Mouse (Mus musculus): ENCODE results near the gene Sbpl.

Gene Sbpl

DNA sequence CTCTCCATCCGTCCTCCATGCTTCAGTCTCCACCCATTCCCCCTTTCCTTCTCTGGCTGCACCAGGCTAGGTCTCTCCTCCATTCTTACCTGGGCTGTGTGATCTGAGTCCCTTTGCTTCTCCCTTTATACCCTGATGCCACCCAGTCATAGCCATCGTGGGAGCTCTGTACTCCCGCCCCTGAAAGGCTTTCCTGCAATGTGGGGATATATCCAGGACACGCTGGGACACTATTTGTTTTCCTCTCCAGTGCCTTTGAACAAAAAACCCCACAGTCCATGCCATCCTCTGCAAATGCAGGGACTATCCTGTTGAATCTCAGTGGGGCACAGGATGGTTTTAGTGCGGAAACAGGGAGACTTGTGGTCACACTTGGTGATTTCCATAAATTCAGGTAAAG lies at the start of gene Sbpl:
TSS of gene Sbpl (minus strand) at position 101 of the 400 bp plus-strand sequence.
- DNase-seq = no peak

DNA sequence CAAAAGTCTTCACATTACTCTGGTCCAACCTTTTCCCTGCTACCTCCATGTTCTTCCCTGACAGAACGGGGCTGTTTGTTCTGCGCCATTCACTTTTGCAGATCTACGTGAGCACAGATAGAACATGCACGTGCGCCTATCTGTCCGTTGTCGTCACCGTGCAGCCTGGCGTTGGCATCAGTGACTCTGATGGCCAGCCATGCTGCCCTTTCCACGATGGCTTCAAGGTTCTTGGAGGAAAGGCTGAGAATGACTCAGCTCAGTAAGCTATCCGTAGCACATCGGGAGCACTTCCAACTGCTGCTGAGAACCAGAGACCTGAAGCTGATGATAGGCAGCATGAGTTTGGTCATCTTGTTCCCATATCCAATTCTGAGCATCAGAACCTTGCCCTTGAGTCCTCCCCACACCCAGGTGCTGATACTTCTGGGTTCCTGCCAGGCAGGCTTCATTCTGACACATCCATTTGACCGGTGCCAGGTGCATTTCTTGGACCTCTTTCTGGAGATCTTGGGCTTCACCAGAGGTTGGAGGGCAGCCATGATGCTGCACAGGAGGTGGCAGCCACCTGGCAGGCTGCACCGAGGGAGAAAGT lies 49.1 kb upstream of the Sbpl start:
- no peak for DNase-seq

DNA sequence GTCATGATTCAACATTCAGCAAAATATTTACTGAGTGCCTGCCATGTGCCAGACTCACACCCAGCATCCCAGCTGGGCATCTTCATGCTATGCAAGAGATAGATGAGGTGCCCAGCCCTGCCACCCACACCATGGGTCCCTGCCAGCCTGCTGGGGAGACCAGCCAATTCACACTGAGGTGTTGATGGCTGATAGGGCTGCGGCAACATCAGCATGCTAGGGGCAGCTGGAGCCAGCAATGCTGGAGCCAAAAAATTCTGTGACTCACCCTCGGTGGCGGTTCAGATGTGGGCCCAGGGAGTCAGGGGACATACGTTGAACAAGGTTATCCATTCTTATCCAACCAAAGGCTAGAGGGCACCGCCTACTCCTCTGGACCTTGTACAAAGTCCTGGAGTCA lies 45.3 kb upstream of the Sbpl start:
- no peak for DNase-seq

DNA sequence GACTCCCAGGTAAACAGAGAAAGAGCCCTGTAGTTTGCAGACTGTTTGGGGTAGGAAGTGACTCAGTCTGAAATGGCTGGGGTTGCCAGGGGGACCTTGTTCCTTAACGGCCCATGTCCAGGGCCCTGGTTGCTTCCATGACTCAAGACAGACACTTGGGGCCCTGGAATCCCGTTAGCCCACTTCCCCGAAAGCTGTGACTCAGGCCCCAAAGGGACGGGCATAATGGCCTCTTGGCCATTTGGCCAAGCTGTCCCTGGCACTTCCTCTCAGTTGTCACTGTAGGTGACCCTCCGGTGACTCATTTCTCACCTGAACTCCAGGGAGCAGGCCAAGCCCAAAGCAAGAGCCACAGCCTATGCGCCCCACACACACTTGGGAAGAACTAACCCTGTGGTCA lies 43.3 kb upstream of the Sbpl start:
- DNase-seq = no peak

DNA sequence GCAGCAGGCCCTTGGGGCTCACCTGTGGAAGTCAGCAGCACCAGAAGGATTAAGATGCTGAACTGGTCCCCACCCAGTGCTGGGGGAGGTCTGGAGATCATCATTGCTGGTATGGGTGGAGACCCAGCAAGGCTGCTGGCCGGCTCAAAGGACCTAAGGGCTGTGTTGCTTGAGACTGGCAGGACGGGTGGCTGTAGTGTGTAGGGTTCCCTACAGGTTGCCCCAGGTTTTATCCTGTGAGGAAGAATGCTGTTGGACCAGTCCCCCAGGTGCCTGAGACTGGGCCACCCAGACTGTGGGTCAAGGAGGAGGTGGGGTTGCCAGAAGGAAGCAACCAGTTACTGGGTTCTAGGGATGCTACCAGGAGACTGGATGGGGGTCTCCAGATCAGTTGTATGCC lies 42.8 kb upstream of the Sbpl start, which contains the start of gene Prss22:
TSS of gene Prss22 (minus strand) at position 200 of the 400 bp plus-strand sequence.
- no peak for DNase-seq

DNA sequence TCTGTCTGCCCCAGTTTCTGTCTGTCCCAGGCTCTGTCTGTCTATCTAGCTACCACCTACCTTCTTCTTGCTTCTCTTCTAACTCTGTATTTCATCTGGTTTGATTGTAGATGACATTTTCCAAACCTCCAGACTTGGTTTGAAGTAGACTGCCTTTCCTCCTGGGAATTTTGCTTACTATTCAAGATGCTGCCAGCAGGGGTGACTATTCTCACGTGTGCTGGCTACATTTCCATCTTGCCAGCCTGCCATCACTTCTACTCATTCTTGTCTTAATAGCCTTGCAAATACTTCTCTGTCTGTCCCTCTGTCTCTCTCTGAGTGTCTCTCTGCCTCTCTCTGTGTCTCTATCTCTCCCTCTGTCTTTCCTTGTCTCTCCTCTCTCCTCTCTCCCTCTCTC lies 40.3 kb upstream of the Sbpl start:
- no peak for DNase-seq

DNA sequence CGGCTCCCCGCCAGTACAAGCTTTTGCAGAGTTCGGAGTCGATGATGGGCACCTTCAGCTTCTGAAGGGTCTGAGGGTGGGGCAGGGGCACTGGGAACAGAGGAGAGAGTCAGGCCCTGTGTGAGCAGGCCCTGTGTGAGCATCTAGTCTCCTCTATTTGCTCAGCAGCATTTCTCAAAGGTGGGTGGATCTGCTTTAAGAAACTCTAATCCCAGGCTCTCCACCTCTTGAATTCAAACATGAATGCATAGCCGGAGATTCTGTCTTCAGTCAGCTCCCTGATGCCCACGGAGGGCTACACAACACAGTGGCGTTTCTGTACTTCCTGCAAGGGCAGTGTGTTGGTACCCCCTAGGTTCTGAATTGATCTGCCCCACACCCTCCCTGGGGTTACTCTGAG lies 39.6 kb upstream of the Sbpl start:
- no peak for DNase-seq

DNA sequence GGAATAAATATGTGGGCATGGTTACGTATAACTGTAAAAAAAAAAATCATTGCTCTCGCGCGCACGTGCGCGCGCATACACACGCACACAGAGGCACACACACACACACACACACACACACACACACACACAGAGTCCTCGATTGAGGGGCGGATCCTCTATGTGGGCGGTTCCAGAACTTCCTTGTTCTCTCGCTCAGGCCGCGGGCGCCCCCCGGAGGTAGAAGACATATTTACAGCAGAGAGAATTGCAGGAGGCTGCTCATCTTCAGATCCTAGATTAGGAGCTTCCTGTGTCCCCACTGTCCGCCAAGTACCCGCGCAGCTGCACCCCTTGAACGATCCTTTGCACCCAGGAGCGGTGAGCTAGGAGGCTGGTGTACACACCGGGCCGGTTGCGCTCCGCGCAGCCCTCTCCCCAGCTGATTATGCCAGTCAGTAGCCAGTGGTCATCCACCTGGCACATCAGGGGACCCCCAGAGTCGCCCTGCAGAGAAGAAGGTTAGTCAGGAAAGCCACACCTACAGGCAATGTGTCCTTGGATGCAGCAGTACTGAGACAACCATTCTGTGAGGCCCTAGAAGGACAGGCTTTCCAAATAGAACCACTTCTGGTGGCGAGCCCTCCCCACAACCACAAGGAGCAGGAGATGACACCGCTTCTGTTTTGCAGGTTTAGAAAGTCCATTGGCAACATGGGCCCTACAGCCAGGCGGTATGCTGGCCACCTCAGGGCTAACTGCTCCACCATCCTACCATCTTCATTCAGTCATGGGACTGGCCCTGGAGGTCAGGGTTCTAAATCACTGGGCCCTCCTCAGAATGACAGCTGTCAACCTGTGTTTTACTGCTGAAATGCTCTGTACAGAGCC lies 38.7 kb upstream of the Sbpl start:
- DNase-seq = peak; percentile 78 to 86

DNA sequence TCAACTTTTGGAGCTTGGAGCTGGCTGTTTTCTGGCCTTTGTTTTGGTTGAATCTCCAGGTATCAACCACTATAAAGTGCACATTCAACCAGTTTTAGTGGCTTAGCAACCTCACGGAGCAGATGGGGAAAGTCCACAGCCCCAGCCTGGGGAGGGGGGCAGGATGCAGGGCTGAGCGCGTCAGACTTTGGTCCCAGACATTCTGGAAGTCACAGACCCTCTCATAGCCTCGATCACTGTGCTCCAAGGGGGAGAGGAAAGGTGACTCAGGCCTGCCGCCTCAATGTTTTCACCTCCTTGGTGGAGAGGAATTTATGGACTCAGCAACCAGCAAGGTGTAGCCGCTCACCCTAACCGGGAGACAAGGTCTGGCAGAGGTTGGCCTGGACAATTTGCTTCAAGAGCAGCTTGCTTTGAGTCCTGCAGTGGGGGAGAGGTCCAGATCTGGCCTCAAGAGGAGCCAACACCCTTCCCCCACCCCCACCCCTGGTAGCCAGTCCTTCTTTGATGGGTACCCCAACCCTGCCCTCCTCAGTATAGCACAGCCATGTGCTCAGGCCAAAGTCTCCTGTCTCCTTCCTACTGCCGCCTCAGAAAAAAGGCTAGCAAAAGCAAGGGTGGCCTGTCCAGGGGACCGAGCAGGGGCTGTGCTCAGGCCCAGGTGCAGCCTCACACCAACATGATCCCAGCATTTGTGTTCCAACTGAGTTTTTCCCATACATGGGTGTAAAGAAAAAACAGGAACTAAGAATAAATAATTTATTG lies 37.9 kb upstream of the Sbpl start:
- no peak for DNase-seq

DNA sequence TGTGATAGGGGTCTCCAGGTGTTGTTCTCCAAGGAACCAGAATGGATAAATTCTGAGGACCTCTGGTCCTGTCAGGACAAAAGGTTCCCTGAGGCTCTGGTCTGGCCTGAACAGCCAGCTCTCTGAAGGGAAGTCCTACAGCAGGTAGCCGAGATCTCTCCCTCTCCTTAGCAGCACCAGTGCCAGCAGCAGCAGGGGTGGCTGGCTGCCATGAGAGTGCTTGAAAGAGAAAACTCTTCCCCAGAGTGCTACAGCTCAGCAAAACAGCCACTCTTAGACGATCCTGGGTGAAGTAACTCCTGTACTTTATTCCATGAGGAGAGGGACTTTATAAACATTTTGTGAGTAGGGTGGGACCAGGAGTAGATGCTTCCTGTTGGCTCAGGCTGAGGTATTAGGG lies 34.7 kb upstream of the Sbpl start:
- DNase-seq = no peak

DNA sequence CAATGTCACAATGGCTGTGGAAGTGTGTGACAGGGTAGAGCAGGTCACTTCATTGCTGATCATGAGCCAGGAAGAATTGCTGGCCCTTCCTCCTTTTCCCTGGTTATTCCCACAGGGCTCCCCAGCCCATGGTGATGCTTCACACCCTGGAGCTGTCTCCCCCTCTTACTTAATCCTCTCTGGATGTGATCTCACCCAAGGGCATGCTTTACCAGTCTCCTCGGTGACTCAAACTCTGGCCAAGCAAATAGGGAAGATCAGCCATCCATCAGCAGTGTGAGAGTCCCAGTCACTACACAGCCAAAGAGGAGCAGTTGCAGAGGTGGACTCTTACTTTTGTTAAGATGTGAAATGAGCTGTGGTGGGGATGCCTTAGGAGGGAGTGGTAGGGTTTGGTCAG lies 29.9 kb upstream of the Sbpl start:
- DNase-seq = no peak

DNA sequence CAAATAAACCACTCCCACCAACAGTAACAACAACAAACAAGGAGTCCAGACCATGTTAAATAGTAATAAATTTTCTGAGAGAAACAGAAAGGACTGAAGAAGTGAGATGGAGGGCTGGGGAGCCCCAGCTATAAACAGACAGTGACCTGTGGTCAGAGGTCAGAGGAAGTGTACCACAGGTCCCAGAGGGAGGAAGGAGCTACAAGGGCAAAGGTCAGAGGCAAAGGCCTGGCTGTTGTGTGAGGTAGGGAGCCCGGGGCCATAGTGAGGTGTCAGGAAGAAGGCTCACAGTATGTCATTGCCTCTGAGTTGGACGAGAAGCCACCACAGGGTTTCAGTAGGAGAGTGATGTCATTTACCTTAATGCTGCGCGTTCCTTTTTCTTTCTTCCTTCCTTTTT lies 27.8 kb upstream of the Sbpl start:
- no peak for DNase-seq

DNA sequence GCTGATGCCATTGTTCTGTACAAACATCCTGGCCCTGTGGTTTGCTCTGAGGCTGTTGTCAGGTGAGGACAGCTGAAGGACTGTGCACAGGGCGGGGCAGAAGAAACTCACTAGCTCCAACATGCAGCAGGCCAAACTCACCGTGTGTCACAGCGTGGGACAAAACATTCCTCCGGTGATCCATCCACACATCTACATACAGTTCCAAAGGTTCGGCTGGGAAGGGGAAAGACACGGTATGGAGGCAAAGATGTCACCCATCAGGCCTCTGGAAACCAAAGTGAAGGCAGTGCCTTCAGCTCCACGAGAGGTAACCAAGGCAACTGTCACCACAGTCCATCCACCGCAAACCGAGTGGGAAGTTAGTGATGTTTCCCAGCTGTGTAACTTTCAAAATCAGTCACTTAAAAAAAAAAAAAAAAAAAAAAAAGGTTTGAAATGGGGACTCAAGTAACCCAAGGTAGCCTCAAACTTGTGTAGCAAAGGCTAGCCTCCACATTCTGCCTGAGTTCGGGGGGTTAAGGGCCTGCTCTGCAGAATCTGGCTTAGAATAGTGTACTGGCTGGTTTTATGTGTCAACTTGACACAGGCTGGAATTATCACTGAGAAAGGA lies 25.3 kb upstream of the Sbpl start, which contains the start of gene Prss30:
TSS of gene Prss30 (minus strand) at position 270 of the 613 bp plus-strand sequence.
- no peak for DNase-seq

DNA sequence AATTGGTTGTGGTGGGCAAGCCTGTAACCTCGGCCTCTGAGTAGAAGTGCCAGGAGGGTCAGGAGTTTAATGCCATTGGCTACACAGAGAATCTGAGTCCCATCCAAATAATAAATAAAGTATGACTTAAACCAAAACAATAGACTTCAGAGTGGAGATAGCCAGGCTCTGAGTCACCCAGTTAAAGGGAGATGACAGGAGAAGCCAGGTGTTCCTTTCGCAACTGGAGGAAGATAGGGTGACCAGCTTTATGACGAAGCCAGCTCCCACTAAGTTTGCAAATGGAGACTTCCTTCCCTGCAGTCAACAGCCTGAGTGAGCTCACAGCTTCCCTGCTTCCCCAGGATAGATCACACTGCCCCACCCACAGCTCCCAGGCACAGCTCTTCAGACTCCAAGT lies 24.4 kb upstream of the Sbpl start:
- DNase-seq = no peak

DNA sequence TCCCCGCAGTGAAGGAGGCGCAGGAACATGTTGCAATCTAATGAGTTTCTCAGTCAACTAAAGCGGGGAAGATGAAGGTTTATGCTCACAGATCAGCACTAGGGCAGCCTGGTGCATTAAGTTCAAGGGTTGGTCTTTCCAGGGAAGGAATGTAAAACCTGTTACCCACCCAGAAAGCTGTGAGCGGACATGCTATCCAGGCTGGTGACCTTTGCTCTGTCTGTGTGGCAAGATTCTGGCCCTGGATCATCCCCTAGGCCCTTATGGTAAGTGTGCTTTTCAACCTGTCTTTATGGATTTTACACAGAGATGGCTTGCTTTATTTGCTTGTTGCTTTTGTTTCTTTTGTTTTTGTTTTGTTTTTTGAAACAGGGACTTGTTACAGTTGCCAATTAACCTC lies 21.6 kb upstream of the Sbpl start:
- DNase-seq = no peak

DNA sequence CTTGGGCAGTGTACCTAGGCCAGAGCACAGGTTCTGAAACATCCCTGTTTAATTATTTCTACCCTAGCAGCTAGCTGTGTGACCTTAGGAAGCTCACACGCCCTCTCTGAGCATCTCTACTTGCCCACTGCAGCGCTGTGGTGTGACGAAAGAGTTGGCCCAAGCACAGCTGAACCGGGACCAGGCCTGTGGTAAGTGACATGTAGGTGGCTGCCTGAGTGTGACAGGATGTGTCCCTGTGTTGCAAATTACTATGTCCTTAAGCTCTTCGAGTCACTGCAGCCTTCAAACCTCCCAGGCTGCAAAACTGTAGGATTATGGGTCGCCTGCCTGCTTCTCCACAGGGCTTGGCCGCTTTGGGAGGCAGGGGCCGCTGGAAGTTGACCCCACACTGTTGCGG lies 16.2 kb upstream of the Sbpl start:
- no peak for DNase-seq

DNA sequence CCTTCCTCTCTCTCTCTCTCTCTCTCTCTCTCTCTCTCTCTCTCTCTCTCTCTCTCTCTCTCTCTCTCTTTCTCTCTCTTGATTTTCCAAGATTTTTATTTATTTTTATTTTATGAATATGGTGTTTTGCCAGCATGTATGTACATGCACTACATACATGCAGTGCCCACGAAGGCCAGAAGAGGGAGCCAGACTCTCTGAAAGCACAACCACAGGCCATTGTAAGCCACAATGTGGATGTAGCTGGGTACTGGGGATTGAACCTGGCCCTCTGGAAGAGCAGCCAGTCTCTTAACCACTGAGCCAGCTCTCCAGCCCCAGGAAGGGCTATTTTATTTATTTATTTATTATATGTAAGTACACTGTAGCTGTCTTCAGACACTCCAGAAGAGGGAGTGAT lies 14.2 kb upstream of the Sbpl start:
- DNase-seq = peak; percentile 24 to 35

DNA sequence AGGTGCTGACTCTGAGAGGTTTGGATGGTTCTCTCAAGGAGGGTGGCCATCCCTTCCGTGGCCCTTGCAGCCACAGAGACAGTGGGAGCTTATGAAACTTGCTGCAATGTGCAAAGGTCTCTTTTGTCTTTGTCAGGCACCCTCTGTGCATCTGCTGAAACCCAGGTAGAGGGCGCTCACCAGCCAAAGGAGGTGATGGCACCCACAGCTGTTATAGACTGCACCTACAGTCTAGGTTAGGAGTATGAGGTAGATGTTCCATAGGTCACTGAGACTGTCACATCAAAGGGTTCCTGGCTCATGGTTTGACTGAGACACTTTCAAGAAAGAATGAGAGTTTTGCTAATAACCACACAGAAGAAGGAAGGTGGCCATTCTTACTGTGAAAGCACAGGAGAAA lies 13.7 kb upstream of the Sbpl start:
- DNase-seq = no peak

DNA sequence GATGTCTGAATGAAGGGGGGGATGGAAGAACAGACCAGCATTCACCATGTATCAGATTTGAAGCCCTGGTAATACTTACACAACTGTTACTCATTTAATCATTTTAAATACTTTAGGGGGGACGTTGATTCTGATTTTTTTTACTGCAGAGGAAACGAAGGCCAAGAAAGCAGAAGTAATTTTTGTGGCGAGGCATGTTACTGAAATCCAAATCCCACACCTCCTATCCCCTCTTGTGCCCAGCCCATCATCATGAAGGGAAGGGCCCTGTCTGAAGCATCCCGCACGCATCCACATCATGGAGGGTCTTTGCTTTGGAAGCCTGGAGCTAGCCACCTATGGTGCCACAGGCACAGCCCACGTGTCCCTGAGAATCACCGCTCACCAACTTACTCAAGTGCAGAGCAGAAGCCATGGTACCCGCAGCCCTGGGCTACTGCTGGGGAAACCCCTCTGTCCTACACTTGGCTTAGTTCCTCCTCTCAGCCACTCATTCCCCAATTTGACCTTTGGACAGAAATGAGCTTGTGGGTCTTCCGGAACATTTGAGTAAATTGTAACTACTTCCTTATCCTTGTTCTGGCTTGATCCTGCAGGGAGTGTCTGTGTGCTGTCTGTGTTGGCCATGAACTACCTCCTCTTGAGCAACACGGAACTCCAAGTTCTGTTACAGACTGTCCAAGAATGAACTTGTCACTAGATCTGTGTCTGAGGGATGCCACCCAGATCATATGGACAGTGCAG lies 11.8 kb upstream of the Sbpl start:
- DNase-seq = no peak

DNA sequence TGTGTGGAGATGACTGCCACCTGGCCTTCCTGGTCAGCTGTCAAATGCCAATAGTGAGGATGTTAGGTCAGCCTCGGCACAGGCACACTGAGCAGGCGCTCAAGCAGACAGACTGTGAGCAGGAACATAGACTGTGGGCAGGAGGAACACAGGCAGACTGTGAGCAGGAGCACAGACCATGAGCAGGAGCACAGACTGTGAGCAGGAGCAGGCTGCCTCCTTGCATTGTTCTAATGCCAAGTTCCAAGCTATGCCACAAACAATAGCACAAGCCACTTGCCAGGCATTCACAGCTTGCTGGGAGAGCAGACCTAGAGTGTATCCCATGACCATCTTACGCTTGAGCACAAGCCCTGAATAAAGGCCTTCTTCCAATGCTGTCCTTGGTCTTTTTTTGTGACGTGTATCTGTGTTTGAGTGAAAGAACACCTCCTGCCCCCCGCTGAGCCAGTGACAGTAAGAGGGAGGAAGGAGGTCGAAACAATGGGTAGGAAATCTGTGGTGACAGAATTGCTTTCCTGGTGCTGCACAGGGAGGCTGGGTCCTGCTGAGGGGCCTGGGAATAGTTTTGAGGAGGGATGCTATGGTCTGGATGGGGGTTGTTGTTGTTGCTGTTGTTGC lies 10.8 kb upstream of the Sbpl start:
- DNase-seq = no peak

DNA sequence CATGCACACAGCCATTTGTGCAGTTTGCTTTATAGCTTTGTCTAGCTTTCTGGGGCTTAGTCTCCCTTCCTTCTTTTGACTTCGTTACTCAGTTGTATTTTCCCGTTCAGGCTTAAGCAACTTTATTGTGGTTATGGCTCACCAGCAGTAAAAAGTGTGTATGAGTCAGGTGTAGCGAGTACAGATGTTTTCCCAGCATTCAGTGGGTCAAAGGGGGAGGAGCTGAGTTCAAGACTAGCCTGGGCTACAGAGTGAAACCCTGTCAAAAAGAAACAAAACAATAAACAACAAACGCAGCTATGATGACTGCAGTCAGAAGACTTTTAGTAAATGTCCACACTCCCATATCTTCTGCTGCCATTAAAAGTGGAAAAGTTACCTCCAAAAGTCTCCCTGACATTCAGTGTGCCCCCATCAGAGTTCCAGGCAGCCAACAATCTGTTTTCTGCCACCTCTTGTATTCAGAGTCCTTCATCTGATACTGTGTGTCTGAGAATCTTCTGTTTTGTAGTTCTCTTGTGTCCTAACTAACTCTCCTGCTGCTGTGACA lies 6.6 kb upstream of the Sbpl start:
- DNase-seq = no peak

Data from thymus, adult 18-20 months (tissue).